Mouse (Mus musculus) liver, embryonic 14 days (tissue): ENCODE results near the gene Olfr488. TPM values are rescaled to one million over a fixed set of nuclear protein-coding genes. Genes with fewer than 3 reads are reported as not detected.

Experiments used
- polyA plus RNA-seq: library from polyadenylated mRNA; depleted of rRNA; stranded (reverse); fragments of >200 nt; gene quantifications from 2 replicates; pipeline ENCODE4 v1.2.3, GENCODE M21; 2012; rRNA removed

Gene Olfr488
- polyA plus RNA-seq = not detected in 2 replicates

DNA sequence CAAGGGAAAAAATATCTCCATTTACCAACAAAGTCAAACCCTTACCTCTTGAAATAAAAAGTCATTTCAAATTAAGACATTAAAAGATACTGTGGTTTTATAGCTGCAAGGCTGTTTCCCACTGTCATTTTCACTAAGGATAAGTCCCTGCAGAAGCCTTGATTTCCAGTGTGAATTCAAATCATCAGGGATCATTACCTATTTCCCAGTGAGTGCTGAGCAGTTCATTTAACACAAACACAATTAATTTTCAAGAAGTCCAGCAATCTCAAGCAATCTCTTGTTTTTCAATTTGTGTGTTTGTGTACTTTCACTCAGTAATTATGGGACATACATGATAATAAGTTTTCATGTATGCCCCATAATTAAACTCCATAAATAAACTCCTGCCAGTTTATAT is at the start of gene Olfr488:
TSS of gene Olfr488 (minus strand) at position 101 of the 400 bp plus-strand sequence.

DNA sequence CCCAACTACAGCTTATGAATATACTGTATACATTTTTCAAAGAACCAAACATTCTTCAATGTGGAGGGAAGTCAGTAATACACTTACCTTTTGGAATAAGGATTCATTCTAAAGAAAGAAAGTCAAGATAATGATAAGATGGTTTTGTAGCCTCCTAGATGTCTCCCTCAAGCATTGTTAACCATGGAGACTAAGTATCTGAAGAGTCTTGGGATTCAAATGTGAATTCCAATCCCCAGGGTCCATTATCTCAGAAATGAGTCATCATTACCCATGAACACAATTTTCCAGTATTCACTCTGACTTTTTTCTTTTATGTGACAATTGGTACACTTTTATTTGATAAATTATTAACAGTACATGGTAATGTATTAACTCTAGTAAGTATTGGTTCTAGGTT is 30.7 kb upstream of the Olfr488 start, which contains the start of gene Olfr490:
TSS of gene Olfr490 (minus strand) at position 101 of the 400 bp plus-strand sequence.

DNA sequence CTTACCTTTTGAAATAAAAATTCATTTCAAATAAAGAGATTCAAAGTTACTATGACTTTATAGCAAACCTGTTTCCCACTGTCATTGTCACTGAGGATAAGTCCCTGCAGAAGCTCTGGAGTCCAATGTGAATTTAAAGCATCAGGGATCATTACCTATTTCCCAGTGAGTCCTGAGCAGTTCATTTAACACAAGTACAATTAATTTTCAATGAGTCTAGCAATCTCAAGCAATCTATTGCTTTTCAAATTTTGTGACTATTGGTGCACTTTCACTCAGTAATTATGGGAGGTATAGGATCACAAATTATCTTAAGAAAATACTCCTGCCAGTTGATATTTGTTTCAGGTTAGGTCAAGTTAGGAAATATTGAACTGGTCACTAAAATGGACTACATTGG is 43.6 kb downstream of the Olfr488 start, which contains the start of gene Olfr487:
TSS of gene Olfr487 (minus strand) at position 101 of the 400 bp plus-strand sequence.

Other genes with a start within 250 kb of the Olfr488 start
- gene Olfr478, start 224.4 kb downstream of the Olfr488 start, polyA plus RNA-seq = not detected in 2 replicates
- gene Olfr479, start 207.7 kb downstream of the Olfr488 start, polyA plus RNA-seq = not detected in 2 replicates
- not detected in 2 replicates for gene Olfr480, start 191.0 kb downstream of the Olfr488 start, polyA plus RNA-seq
- not detected in 2 replicates for gene Olfr481, start 178.5 kb downstream of the Olfr488 start, polyA plus RNA-seq
- not detected in 2 replicates for gene Olfr482, start 160.8 kb downstream of the Olfr488 start, polyA plus RNA-seq
- not detected in 2 replicates for gene Olfr483, start 157.5 kb downstream of the Olfr488 start, polyA plus RNA-seq
- not detected in 2 replicates for gene Olfr484, start 130.9 kb downstream of the Olfr488 start, polyA plus RNA-seq
- gene Olfr485, start 98.5 kb downstream of the Olfr488 start, polyA plus RNA-seq = not detected in 2 replicates
- not detected in 2 replicates for gene Olfr486, start 85.6 kb downstream of the Olfr488 start, polyA plus RNA-seq
- gene Olfr487, start 43.7 kb downstream of the Olfr488 start, polyA plus RNA-seq = not detected in 2 replicates
- not detected in 2 replicates for gene Olfr490, start 30.6 kb upstream of the Olfr488 start, polyA plus RNA-seq
- not detected in 2 replicates for gene Olfr491, start 55.1 kb upstream of the Olfr488 start, polyA plus RNA-seq
- not detected in 2 replicates for gene Olfr492, start 65.3 kb upstream of the Olfr488 start, polyA plus RNA-seq
- gene Olfr493, start 88.6 kb upstream of the Olfr488 start, polyA plus RNA-seq = not detected in 2 replicates
- gene Olfr494, start 107.0 kb upstream of the Olfr488 start, polyA plus RNA-seq = not detected in 2 replicates
- gene Olfr495, start 134.8 kb upstream of the Olfr488 start, polyA plus RNA-seq = not detected in 2 replicates
- gene Olfr497, start 162.1 kb upstream of the Olfr488 start, polyA plus RNA-seq = not detected in 2 replicates
- not detected in 2 replicates for gene Olfr498, start 207.0 kb upstream of the Olfr488 start, polyA plus RNA-seq